Mouse (Mus musculus) E14TG2a.4 (cell line): ENCODE results near the gene Ube2i.

Source experiments
- CTCF ChIP-seq: conservative IDR thresholded peaks from 2 replicates; pipeline ENCODE4 v1.5.1; 2014; ENCODE audit warnings: low read length
- NANOG ChIP-seq: IDR thresholded peaks from 2 replicates; pipeline ENCODE4 v1.6.1; 2014; ENCODE audit warnings: borderline replicate concordance, low read length, mixed read lengths
- POU5F1 ChIP-seq: IDR thresholded peaks from 2 replicates; pipeline ENCODE4 v1.6.1; 2014; ENCODE audit warnings: low read length, borderline replicate concordance

- no peak for TF ChIP-seq CTCF
- no peak for TF ChIP-seq NANOG
- no peak for TF ChIP-seq POU5F1
Observed at GRCm38 (mm10) chr17:25244239-25244638, 30.2 kb downstream of the Ube2i start.
